Mouse (Mus musculus): ENCODE data around the gene Shb.
"Not testable (repeated sequence)": the region's sequence is repeated elsewhere in the genome, so short reads cannot be mapped to it uniquely, and the experiment has no call there.

Gene Shb

GRCm38 (mm10) chr4:45393658-45394057, 138.6 kb downstream of the Shb start:
- no peak for DNase-seq (ENCODE audit: low spot score in 2 of 2)

GRCm38 (mm10) chr4:45392994-45393393, 139.3 kb downstream of the Shb start:
- DNase-seq (ENCODE audit: low spot score in 2 of 2) = no peak

- DNase-seq (ENCODE audit: low spot score in 2 of 2) = no peak
These were observed 139.7 kb downstream of the Shb start for GRCm38 (mm10) chr4:45392572-45392971.

DNA sequence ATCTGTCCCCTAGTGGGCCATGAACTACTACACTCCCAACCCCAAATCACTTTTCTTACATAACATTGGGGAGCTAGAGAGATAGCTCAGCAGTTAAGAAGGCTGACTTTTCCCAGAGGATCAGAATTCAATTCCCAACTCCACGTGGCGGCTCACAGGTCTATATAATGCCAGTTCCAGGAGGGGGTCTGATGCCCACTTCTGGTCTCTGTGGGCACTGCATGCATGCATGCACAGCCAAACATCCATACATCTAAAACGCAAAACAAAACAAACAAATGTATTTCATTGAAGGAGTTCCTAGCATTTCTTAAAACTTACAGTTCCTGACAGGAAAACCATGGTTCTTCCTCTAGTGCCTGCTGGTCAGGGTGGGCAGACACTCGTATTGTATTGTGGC, 140.2 kb downstream of the Shb start:
- DNase-seq (ENCODE audit: low spot score in 2 of 2) = no peak

- not testable (repeated sequence) for DNase-seq (ENCODE audit: low spot score in 2 of 2)
These were observed 145.0 kb downstream of the Shb start for GRCm38 (mm10) chr4:45387296-45387695.

DNA sequence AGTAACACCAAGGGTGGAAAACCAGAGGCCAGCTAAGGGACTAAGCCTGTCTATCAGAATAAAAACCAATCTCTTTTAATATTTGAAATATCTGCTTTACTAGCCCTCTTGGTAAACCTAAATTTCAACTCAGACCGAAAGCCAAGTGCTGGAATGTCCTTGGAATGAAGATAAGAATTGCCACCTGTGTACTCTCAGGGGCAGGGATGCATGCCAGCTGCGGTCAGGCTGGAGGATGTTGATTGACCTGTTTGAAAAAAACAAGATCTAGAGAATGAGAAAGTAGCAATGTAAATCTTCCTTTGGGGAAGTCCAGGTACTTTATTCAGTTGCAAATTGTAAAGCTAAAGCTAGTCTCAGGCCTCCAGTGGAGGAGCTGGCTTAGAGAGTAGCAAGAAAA, 150.1 kb downstream of the Shb start:
- not testable (repeated sequence) for DNase-seq (ENCODE audit: low spot score in 2 of 2)

GRCm38 (mm10) chr4:45380903-45381580, 151.2 kb downstream of the Shb start:
- not testable (repeated sequence) for DNase-seq (ENCODE audit: low spot score in 2 of 2)

GRCm38 (mm10) chr4:45376573-45376972, 155.7 kb downstream of the Shb start:
- no peak for DNase-seq (ENCODE audit: low spot score in 2 of 2)

DNA sequence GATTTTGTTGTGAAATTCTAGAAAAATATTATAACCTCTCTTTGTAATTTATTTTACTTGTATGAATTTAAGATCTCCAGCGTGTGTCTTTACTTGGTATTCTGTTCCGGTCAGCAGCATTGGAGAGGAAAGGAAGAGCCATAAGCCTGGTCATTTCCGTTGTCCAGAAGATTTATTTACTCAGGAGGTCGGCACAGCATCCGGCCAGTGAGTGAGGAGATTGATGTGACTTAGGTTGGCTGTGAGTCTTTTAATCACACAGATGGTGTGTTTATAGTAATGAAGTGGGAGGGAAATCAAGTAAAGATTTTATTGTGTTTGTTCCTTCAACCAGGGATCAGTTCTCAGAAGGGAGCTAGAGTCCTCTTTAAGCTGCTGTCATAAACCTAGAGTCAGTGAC, 157.4 kb downstream of the Shb start:
- no peak for DNase-seq (ENCODE audit: low spot score in 2 of 2)

Data from spleen, postnatal 36 days (tissue).